Mouse (Mus musculus) liver, adult 2 months (tissue): ENCODE data around the gene Lad1. TPM values are rescaled to one million over a fixed set of nuclear protein-coding genes. Genes with fewer than 3 reads are reported as not detected.

ENCODE experiments used
- DNase-seq: peaks from one replicate; pipeline ENCODE4 v3.0.0-alpha.2; 2011; ENCODE audit warnings: low read depth, low spot score; ENCODE audit errors: extremely low read depth
- H3K27ac ChIP-seq: fragments of 200-500 bp; replicated peaks from 2 replicates; pipeline ENCODE4 v1.5.1; 2012; ENCODE audit warnings: low read depth, mild to moderate bottlenecking, control low read depth, inconsistent platforms, low read length; ENCODE audit not compliant: insufficient read depth
- H3K27me3 ChIP-seq: fragments of 200-500 bp; 2 replicates; pipeline ENCODE4 v1.6.1; 2012; ENCODE audit warnings: mild to moderate bottlenecking, moderate library complexity, low read length, inconsistent platforms; ENCODE audit not compliant: control insufficient read depth, insufficient read depth
- H3K36me3 ChIP-seq: fragments of 200-500 bp; 2 replicates; pipeline ENCODE4 v1.6.1; 2012; ENCODE audit warnings: low read length, inconsistent platforms; ENCODE audit not compliant: control insufficient read depth, insufficient read depth
- H3K4me1 ChIP-seq: fragments of 200-500 bp; 2 replicates; pipeline ENCODE4 v1.6.1; 2011; ENCODE audit warnings: low read length; ENCODE audit not compliant: control insufficient read depth, insufficient read depth
- H3K4me3 ChIP-seq: fragments of 200-500 bp; 2 replicates; pipeline ENCODE4 v1.5.1; 2011; ENCODE audit warnings: low read depth, mild to moderate bottlenecking, control low read depth, low read length, moderate library complexity; ENCODE audit not compliant: insufficient read depth
- H3K79me2 ChIP-seq: fragments of 200-500 bp; 2 replicates; pipeline ENCODE4 v1.6.1; 2012; ENCODE audit warnings: inconsistent platforms, mild to moderate bottlenecking, low read length, moderate library complexity; ENCODE audit not compliant: control insufficient read depth, insufficient read depth
- H3K9ac ChIP-seq: fragments of 200-500 bp; 2 replicates; pipeline ENCODE4 v1.6.1; 2012; ENCODE audit warnings: low read depth, mild to moderate bottlenecking, control low read depth, inconsistent platforms, low read length
- CTCF ChIP-seq: fragments of 200-500 bp; IDR thresholded peaks from 2 replicates; pipeline ENCODE4 v1.5.1; 2011; ENCODE audit warnings: low read depth, low read length, control low read depth
- POLR2A ChIP-seq: fragments of 200-500 bp; IDR thresholded peaks from 2 replicates; pipeline ENCODE4 v1.6.1; 2011; ENCODE audit warnings: low read length, control low read depth; ENCODE audit not compliant: insufficient read depth; ENCODE audit errors: extremely low read depth
- WGBS: fragments of 180-500 bp; shearing (Covaris S2); methylation state at CpG from one replicate; pipeline ENCODE4 v1.1.7; 2018; 5-methylcytosine and 5-hydroxymethylcytosine counted together
- polyA plus RNA-seq: library from polyadenylated mRNA; depleted of rRNA; stranded (reverse); fragments of >200 nt; gene quantifications from 2 replicates; pipeline ENCODE4 v1.2.3, GENCODE M21; 2012
- total RNA-seq: library from RNA; depleted of rRNA; stranded (reverse); fragments of >200 nt; gene quantifications from 2 replicates; pipeline ENCODE4 v1.2.3, GENCODE M21; 2014

Lad1 gene
- total and polyA plus RNA-seq, 2 experiments, result 0.55 to 3.4 TPM

DNA sequence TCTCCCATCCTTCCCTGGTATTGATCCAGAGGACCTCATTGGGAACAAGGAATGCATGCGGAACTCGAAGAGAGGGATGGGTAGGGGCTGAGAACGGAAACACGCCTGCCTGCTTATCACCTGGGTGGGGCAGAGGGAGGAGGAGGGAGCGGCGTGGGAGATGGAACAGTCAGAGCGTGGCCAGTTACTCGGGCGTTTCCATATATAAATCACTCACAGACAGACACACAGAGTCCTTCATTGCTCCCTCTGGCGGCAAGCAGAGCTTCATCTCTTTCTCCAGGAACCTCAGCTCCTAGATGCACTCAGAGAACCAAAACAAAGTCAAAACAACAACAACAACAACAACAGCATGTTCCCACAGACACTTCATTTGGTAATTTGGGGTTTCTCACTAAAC, 29.7 kb upstream of the Lad1 start:
- 38% methylated on average over 10 of the region's 10 CpGs for WGBS
- Histone ChIP-seq H3K4me3 (no peak overlapping the region), H3K36me3 (no peaks in the 10 kb centered on the region), H3K4me1 (no peaks in the 10 kb centered on the region), H3K27ac (no peak overlapping the region), H3K27me3 (0 out of 2 replicates have a peak, but pooled peaks cover 2% of the 10 kb centered on the region), H3K79me2 (no peaks in the 10 kb centered on the region), H3K9ac (no peak overlapping the region)
- DNase-seq, result no peak
- TF ChIP-seq POLR2A (no peak), CTCF (no peak)

DNA sequence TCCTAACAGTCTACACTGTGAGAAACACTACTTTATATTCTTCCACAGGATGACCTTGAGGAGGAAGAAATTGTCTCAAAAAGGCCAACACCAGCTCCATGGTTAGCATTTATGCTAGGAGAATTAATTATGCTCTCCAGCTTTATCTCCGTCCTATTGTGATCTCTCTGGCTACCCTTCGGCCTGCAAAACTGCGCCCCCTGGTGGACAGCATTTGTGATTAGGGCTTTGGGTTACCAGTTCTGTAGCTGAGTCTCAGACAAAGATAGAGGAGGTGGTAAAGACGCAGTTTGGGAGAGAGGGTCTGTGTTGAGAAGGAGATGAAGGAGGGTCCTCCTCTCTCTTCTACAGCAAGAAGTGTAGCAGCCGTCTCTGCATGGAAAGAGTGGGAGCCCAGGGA, 28.6 kb upstream of the Lad1 start:
- H3K4me3 ChIP-seq, result no peak overlapping the region
- 19% methylated on average over 5 of the region's 5 CpGs for WGBS
- H3K27me3 ChIP-seq, result 0 out of 2 replicates have a peak, but pooled peaks cover 3% of the 10 kb centered on the region
- no peak overlapping the region for H3K9ac ChIP-seq
- H3K79me2 ChIP-seq, result no peaks in the 10 kb centered on the region
- TF ChIP-seq POLR2A, result no peak
- TF ChIP-seq CTCF, result peak; percentile 73; the same call in 1 of the 2 replicates
- H3K27ac ChIP-seq, result no peak overlapping the region
- peak; percentile 31 for DNase-seq
- no peaks in the 10 kb centered on the region for H3K36me3 ChIP-seq
- no peaks in the 10 kb centered on the region for H3K4me1 ChIP-seq

DNA sequence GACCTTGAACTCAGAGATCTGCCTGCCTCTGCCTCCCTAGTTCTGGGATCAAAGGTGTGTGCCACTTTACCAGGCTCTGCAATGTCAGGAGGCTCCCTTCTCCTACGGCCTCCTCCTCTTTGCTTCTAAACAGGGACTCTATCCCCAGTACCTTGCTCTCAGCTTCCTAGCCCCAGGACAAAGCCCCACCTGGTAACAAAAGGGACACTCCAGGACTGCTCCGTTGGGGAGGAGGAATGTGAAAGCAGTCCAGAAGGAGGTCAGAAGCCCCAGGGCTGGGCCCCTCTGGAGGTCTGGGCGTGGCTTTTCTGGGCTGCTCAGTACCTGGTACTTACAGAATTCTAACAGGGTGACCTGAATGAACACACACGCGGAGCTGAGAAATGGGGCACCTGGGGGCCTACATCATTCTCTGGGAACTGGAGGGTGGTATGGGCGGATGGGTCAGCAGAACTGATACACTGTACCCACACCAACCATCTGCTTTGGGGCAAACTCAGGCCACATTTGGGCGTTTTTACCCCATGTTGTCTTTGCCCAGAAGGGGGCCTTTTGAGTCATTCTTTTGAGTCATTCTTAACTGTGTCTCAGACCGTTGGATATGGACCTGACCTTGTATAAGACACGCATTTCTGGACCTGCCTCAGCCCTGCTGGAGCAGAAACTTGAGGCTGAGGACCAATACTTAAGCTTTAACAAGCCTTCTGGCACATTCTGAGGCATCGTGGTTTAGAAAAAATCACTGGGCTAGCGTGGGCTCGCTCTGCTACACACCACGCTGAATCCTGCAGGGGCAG, 26.1 kb upstream of the Lad1 start:
- Histone ChIP-seq H3K4me3 (no peak overlapping the region), H3K9ac (no peak overlapping the region), H3K79me2 (no peaks in the 10 kb centered on the region), H3K27me3 (0 out of 2 replicates have a peak, but pooled peaks cover 3% of the 10 kb centered on the region), H3K4me1 (no peaks in the 10 kb centered on the region), H3K27ac (no peak overlapping the region), H3K36me3 (no peaks in the 10 kb centered on the region)
- TF ChIP-seq CTCF, result no peak
- TF ChIP-seq POLR2A, result no peak
- no peak for DNase-seq
- WGBS, result 82% methylated on average over 13 of the region's 13 CpGs

DNA sequence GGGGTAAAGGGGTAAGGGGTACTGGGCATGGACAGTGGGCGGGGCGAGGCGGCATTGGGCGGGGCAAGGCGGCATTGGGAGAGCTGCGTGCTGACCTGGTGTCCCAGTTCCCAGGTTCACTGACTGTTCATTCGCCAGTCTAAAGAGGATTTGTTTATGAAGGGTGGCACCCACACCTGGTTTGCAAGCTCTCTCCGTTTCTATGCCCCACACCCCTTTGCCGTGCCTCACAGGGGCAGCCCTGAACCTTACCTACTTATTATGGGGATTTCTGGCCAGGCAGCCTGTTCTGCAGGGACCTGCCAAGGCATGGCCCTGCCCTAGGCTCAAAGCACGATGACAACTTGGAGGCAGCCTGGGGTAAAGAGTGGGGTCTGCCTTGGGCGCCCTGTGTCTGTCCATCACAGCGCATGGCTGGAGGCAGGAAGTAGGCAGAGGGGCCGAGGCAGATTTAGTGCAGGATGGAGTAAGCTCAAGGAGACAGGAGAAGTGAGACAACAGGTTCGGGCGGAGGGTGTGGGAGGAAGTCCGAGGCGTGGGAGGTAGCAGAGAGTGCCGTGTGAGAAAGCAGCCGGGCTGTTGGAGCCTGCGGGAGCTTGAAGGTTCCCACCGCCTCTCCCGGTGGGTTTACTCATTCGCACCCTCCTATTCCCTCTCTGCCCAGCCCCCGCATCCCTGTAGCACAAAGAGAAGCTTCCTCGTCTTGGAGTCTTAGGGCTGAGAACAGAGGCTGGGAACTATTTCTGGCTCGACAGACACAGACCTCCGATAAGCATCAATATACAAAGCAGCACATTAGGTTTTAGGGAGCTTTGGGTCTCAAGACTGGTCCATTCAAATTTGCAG, 24.8 kb upstream of the Lad1 start:
- no peak overlapping the region for H3K4me3 ChIP-seq
- 0 out of 2 replicates have a peak, but pooled peaks cover 3% of the 10 kb centered on the region for H3K27me3 ChIP-seq
- 16% methylated on average over 27 of the region's 27 CpGs for WGBS
- H3K36me3 ChIP-seq, result no peaks in the 10 kb centered on the region
- TF ChIP-seq CTCF (no peak), POLR2A (no peak)
- H3K9ac ChIP-seq, result no peak overlapping the region
- H3K79me2 ChIP-seq, result no peaks in the 10 kb centered on the region
- no peaks in the 10 kb centered on the region for H3K4me1 ChIP-seq
- no peak overlapping the region for H3K27ac ChIP-seq
- no peak for DNase-seq

DNA sequence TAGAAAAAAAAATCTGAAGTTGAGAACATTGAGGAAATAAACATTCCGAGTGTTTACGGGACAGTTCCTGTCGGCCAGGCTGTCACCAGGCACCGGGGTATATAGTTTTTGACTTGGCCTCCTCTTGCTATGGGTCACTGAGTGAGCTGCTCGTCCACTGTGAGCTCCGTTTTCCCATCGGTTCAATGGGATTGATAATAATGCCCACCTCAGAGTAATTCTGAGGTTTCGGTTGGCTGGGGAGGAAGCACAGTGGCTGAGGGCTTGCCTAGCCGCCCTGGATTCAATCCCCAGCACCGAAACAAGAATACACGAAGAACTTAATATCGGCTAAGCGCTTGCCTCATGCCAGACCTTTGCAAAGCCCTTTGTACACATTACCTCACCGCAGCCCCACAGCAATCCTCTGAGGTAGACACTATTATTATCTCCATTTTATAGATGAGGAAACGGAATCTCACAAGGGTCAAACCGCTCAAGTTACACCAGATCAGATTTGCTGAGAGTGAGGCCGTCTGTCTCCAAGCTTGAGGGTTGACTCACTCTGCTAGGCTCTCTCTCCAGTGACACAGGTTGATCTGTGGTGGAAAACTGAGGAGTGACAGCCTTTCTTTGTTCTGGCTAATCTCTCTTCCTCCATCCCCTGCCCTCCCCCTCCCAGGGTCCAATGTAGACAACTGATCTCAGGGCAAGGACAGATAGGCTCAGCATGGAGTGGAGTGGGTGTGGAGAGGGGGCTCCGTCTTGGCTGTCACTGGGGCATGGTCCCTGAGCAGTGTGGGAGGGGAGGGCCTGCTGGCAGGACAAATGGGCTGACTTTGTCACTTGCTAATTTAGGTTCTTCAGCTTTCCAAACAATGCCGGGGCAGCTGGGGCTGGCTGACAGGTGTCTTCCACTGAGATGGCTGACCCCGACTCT, 23.9 kb upstream of the Lad1 start:
- Histone ChIP-seq H3K27ac (no peak overlapping the region), H3K27me3 (0 out of 2 replicates have a peak, but pooled peaks cover 3% of the 10 kb centered on the region), H3K4me3 (no peak overlapping the region), H3K36me3 (no peaks in the 10 kb centered on the region), H3K9ac (no peak overlapping the region), H3K4me1 (no peaks in the 10 kb centered on the region), H3K79me2 (no peaks in the 10 kb centered on the region)
- DNase-seq, result no peak
- TF ChIP-seq CTCF, result no peak
- no peak for TF ChIP-seq POLR2A
- 31% methylated on average over 20 of the region's 20 CpGs for WGBS
